Mouse (Mus musculus): ENCODE results near the gene Ccdc177. TPM values are rescaled to one million over a fixed set of nuclear protein-coding genes. Genes with fewer than 3 reads are reported as not detected.

Gene Ccdc177
- 0.04 TPM in 1 of 2 replicates, not detected in the other for polyA plus RNA-seq (2014; fragmentation: Nextera tagmentation; extraction: Ambion mirVana)

- Histone ChIP-seq H3K4me1 (ENCODE audit: control insufficient read depth, insufficient read depth, low read length) (peaks cover 22% of the 10 kb centered on the region), H3K4me3 (ENCODE audit: low read depth, low read length) (peak within 1 kb of the TSS; percentile 53), H3K36me3 (ENCODE audit: control insufficient read depth, insufficient read depth, low read length) (no peaks in the 10 kb centered on the region), H3K4me2 (peak within 1 kb of the TSS; percentile 88), H3K27me3 (ENCODE audit: control insufficient read depth, insufficient read depth, low read length) (peaks cover 58% of the 10 kb centered on the region), H3K9ac (ENCODE audit: low read depth, low read length) (peak within 1 kb of the TSS; percentile 43; the same call in 1 of the 2 replicates), H3K9me3 (replicated peaks; ENCODE audit: control insufficient read depth, low read length) (no peaks in the 10 kb centered on the region), H3K27ac (ENCODE audit: low read depth, low read length) (no peak within 1 kb of the TSS)
- WGBS (ENCODE audit: insufficient replicate concordance): under 1% methylated on average over 24 of the region's 24 CpGs
- ATAC-seq (replicated peaks; ENCODE audit: insufficient number of reproducible peaks, low FRiP score, low TSS enrichment): 0 out of 2 replicates have a peak, but pooled peaks have one; percentile 13
Measured at GRCm38 (mm10) chr12:80760396-80760801, at the start of gene Ccdc177. Gene Ccdc177 (minus strand): TSS chr12:80760687.

- H3K9me3 ChIP-seq (replicated peaks; ENCODE audit: control insufficient read depth, low read length): no peaks in the 10 kb centered on the region
- H3K36me3 ChIP-seq (ENCODE audit: control insufficient read depth, insufficient read depth, low read length): no peaks in the 10 kb centered on the region
- H3K27ac ChIP-seq (ENCODE audit: low read depth, low read length): no peak overlapping the region
- 67% methylated on average over 2 of the region's 2 CpGs for WGBS (ENCODE audit: insufficient replicate concordance)
- H3K4me3 ChIP-seq (ENCODE audit: low read depth, low read length): no peak overlapping the region
- H3K4me1 ChIP-seq (ENCODE audit: control insufficient read depth, insufficient read depth, low read length): peaks cover 37% of the 10 kb centered on the region
- H3K4me2 ChIP-seq: no peak overlapping the region
- H3K27me3 ChIP-seq (ENCODE audit: control insufficient read depth, insufficient read depth, low read length): no peaks in the 10 kb centered on the region
- no peak for ATAC-seq (replicated peaks; ENCODE audit: insufficient number of reproducible peaks, low FRiP score, low TSS enrichment)
- no peak overlapping the region for H3K9ac ChIP-seq (ENCODE audit: low read depth, low read length)
Measured at GRCm38 (mm10) chr12:80810005-80810404, 49.5 kb upstream of the Ccdc177 start.

- ATAC-seq (replicated peaks; ENCODE audit: insufficient number of reproducible peaks, low FRiP score, low TSS enrichment): no peak
- H3K4me2 ChIP-seq: no peak overlapping the region
- no peak overlapping the region for H3K27ac ChIP-seq (ENCODE audit: low read depth, low read length)
- no peaks in the 10 kb centered on the region for H3K27me3 ChIP-seq (ENCODE audit: control insufficient read depth, insufficient read depth, low read length)
- 46% methylated on average over 2 of the region's 2 CpGs for WGBS (ENCODE audit: insufficient replicate concordance)
- peaks cover 33% of the 10 kb centered on the region for H3K4me1 ChIP-seq (ENCODE audit: control insufficient read depth, insufficient read depth, low read length)
- H3K4me3 ChIP-seq (ENCODE audit: low read depth, low read length): no peak overlapping the region
- H3K36me3 ChIP-seq (ENCODE audit: control insufficient read depth, insufficient read depth, low read length): no peaks in the 10 kb centered on the region
- no peaks in the 10 kb centered on the region for H3K9me3 ChIP-seq (replicated peaks; ENCODE audit: control insufficient read depth, low read length)
- H3K9ac ChIP-seq (ENCODE audit: low read depth, low read length): no peak overlapping the region
Measured at GRCm38 (mm10) chr12:80807451-80808085, 47.1 kb upstream of the Ccdc177 start.

GRCm38 (mm10) chr12:80804861-80805428 is 44.5 kb upstream of the Ccdc177 start:
- H3K27me3 ChIP-seq (ENCODE audit: control insufficient read depth, insufficient read depth, low read length): no peaks in the 10 kb centered on the region
- no peak overlapping the region for H3K27ac ChIP-seq (ENCODE audit: low read depth, low read length)
- H3K4me3 ChIP-seq (ENCODE audit: low read depth, low read length): no peak overlapping the region
- no peaks in the 10 kb centered on the region for H3K36me3 ChIP-seq (ENCODE audit: control insufficient read depth, insufficient read depth, low read length)
- no peak overlapping the region for H3K4me2 ChIP-seq
- H3K4me1 ChIP-seq (ENCODE audit: control insufficient read depth, insufficient read depth, low read length): peaks cover 17% of the 10 kb centered on the region
- H3K9me3 ChIP-seq (replicated peaks; ENCODE audit: control insufficient read depth, low read length): no peaks in the 10 kb centered on the region
- 86% methylated on average over 6 of the region's 6 CpGs for WGBS (ENCODE audit: insufficient replicate concordance)
- no peak overlapping the region for H3K9ac ChIP-seq (ENCODE audit: low read depth, low read length)
- ATAC-seq (replicated peaks; ENCODE audit: insufficient number of reproducible peaks, low FRiP score, low TSS enrichment): no peak

GRCm38 (mm10) chr12:80803924-80804323 is 43.4 kb upstream of the Ccdc177 start:
- WGBS (ENCODE audit: insufficient replicate concordance): 53% methylated on average over 3 of the region's 3 CpGs
- no peak overlapping the region for H3K4me2 ChIP-seq
- H3K4me3 ChIP-seq (ENCODE audit: low read depth, low read length): no peak overlapping the region
- no peaks in the 10 kb centered on the region for H3K9me3 ChIP-seq (replicated peaks; ENCODE audit: control insufficient read depth, low read length)
- no peaks in the 10 kb centered on the region for H3K27me3 ChIP-seq (ENCODE audit: control insufficient read depth, insufficient read depth, low read length)
- H3K27ac ChIP-seq (ENCODE audit: low read depth, low read length): no peak overlapping the region
- H3K36me3 ChIP-seq (ENCODE audit: control insufficient read depth, insufficient read depth, low read length): no peaks in the 10 kb centered on the region
- no peak for ATAC-seq (replicated peaks; ENCODE audit: insufficient number of reproducible peaks, low FRiP score, low TSS enrichment)
- H3K4me1 ChIP-seq (ENCODE audit: control insufficient read depth, insufficient read depth, low read length): peaks cover 14% of the 10 kb centered on the region
- H3K9ac ChIP-seq (ENCODE audit: low read depth, low read length): no peak overlapping the region

- H3K9me3 ChIP-seq (replicated peaks; ENCODE audit: control insufficient read depth, low read length): no peaks in the 10 kb centered on the region
- ATAC-seq (replicated peaks; ENCODE audit: insufficient number of reproducible peaks, low FRiP score, low TSS enrichment): no peak
Measured at GRCm38 (mm10) chr12:80801443-80801842, 41.0 kb upstream of the Ccdc177 start.

GRCm38 (mm10) chr12:80800156-80800555 is 39.7 kb upstream of the Ccdc177 start:
- H3K4me2 ChIP-seq: no peak overlapping the region
- 95% methylated on average over 3 of the region's 3 CpGs for WGBS (ENCODE audit: insufficient replicate concordance)
- ATAC-seq (replicated peaks; ENCODE audit: insufficient number of reproducible peaks, low FRiP score, low TSS enrichment): no peak
- H3K4me3 ChIP-seq (ENCODE audit: low read depth, low read length): no peak overlapping the region
- H3K36me3 ChIP-seq (ENCODE audit: control insufficient read depth, insufficient read depth, low read length): no peaks in the 10 kb centered on the region
- H3K9ac ChIP-seq (ENCODE audit: low read depth, low read length): no peak overlapping the region
- no peak overlapping the region for H3K27ac ChIP-seq (ENCODE audit: low read depth, low read length)
- no peaks in the 10 kb centered on the region for H3K9me3 ChIP-seq (replicated peaks; ENCODE audit: control insufficient read depth, low read length)
- H3K4me1 ChIP-seq (ENCODE audit: control insufficient read depth, insufficient read depth, low read length): peaks cover 9% of the 10 kb centered on the region
- H3K27me3 ChIP-seq (ENCODE audit: control insufficient read depth, insufficient read depth, low read length): no peaks in the 10 kb centered on the region

More at GRCm38 (mm10) chr12:80801443-80801842, 41.0 kb upstream of the Ccdc177 start:
- H3K36me3 ChIP-seq (ENCODE audit: control insufficient read depth, insufficient read depth, low read length): no peaks in the 10 kb centered on the region
- peaks cover 4% of the 10 kb centered on the region; the same call in 1 of the 2 replicates for H3K4me1 ChIP-seq (ENCODE audit: control insufficient read depth, insufficient read depth, low read length)
- H3K27me3 ChIP-seq (ENCODE audit: control insufficient read depth, insufficient read depth, low read length): no peaks in the 10 kb centered on the region
- H3K4me3 ChIP-seq (ENCODE audit: low read depth, low read length): no peak overlapping the region
- no peak overlapping the region for H3K27ac ChIP-seq (ENCODE audit: low read depth, low read length)
- WGBS (ENCODE audit: insufficient replicate concordance): 86% methylated on average over 1 of the region's 1 CpGs
- H3K4me2 ChIP-seq: no peak overlapping the region
- H3K9ac ChIP-seq (ENCODE audit: low read depth, low read length): no peak overlapping the region

- Histone ChIP-seq H3K36me3 (ENCODE audit: control insufficient read depth, insufficient read depth, low read length) (no peaks in the 10 kb centered on the region), H3K4me1 (ENCODE audit: control insufficient read depth, insufficient read depth, low read length) (peaks cover 11% of the 10 kb centered on the region), H3K4me3 (ENCODE audit: low read depth, low read length) (no peak overlapping the region), H3K4me2 (no peak overlapping the region), H3K27me3 (ENCODE audit: control insufficient read depth, insufficient read depth, low read length) (no peaks in the 10 kb centered on the region), H3K27ac (ENCODE audit: low read depth, low read length) (no peak overlapping the region), H3K9me3 (replicated peaks; ENCODE audit: control insufficient read depth, low read length) (no peaks in the 10 kb centered on the region), H3K9ac (ENCODE audit: low read depth, low read length) (no peak overlapping the region)
- ATAC-seq (replicated peaks; ENCODE audit: insufficient number of reproducible peaks, low FRiP score, low TSS enrichment): no peak
Measured at GRCm38 (mm10) chr12:80798271-80798670, 37.8 kb upstream of the Ccdc177 start.
